In the genomic region with DNA sequence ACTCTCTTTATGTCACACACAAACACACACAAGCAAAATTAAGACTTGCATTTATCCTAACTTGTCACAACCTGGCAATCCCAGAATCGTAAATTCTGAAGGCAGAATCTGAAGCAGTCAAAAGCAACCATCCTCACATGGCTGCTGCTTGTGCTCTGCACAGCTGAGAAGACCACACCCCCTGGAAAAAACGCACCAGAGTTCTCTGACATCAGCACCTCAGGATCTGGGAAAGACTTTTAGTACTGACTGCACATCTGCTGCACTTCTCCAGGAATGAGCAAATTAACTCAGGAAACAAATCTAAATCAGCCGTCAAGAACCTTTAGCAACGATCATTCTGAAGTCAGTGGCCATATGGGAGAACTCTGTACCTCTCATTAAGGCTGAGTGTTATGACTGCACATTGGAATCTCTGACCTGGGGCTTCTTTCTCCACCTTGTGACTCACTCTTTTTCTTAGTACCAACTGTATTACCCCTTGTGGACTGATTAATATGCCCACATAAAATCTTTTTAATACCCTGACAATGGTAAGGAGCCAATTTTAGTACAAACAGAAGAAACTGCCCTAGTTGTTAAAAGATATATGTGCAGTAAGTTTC, we compare ENCODE assay signal across 22 mouse cellular contexts.
DNase-seq lines count a peak whose midpoint lies in the region; ATAC-seq lines count a peak whose summit lies in the region.
"Had no signal": no experiment of that assay in that cellular context is flagged by ENCODE, and none has a peak within 500 bp of the region (broad histone marks: within the 10 kb centered on the region; RNA-seq: fewer than 3 reads in every experiment).

No protein-coding gene starts in this region.

- H3K4me2 ChIP-seq in embryonic facial prominence, embryonic 14.5 days (ENCODE audit: low read depth, low read length), result no peak overlapping the region
- no peak overlapping the region for H3K4me2 ChIP-seq in neural tube, embryonic 14.5 days (ENCODE audit: low read depth, low read length)
- no peak overlapping the region for H3K4me2 ChIP-seq in midbrain, embryonic 16.5 days (ENCODE audit: low read length)
- H3K4me2 ChIP-seq: embryonic facial prominence, embryonic 13.5 days; forebrain, embryonic 13.5 days; hindbrain, embryonic 13.5 days had no signal

- H3K36me3 ChIP-seq in embryonic facial prominence, embryonic 14.5 days (ENCODE audit: control insufficient read depth, insufficient read depth, low read length), result no peaks in the 10 kb centered on the region
- no peaks in the 10 kb centered on the region for H3K36me3 ChIP-seq in embryonic facial prominence, embryonic 10.5 days (replicated peaks)
- H3K36me3 ChIP-seq in neural tube, embryonic 14.5 days (ENCODE audit: control insufficient read depth, insufficient read depth, low read length), result no peaks in the 10 kb centered on the region
- H3K36me3 ChIP-seq in midbrain, embryonic 16.5 days (ENCODE audit: control insufficient read depth, insufficient read depth, low read length), result no peaks in the 10 kb centered on the region
- H3K36me3 ChIP-seq: embryonic facial prominence, embryonic 13.5 days; heart, embryonic 10.5 days; hindbrain, embryonic 13.5 days had no signal

- H3K9ac ChIP-seq in embryonic facial prominence, embryonic 14.5 days (ENCODE audit: low read depth, low read length), result no peak overlapping the region
- no peak overlapping the region for H3K9ac ChIP-seq in neural tube, embryonic 14.5 days (replicated peaks; ENCODE audit: low read depth, low read length)
- no peak overlapping the region for H3K9ac ChIP-seq in midbrain, embryonic 16.5 days (ENCODE audit: low read depth, low read length)
- H3K9ac ChIP-seq: embryonic facial prominence, embryonic 13.5 days; forebrain, embryonic 13.5 days; forebrain, postnatal 0 days; hindbrain, embryonic 13.5 days had no signal

- no peak overlapping the region for H3K27ac ChIP-seq in embryonic facial prominence, embryonic 14.5 days (replicated peaks; ENCODE audit: low read depth, low read length)
- H3K27ac ChIP-seq in embryonic facial prominence, embryonic 10.5 days (replicated peaks), result no peak overlapping the region
- H3K27ac ChIP-seq in neural tube, embryonic 14.5 days (ENCODE audit: low read depth, low read length), result 0 out of 2 replicates have a peak overlapping the region, but pooled peaks have one; percentile 28
- H3K27ac ChIP-seq in midbrain, embryonic 16.5 days (ENCODE audit: low read length), result no peak overlapping the region
- H3K27ac ChIP-seq: embryonic facial prominence, embryonic 13.5 days; forebrain, embryonic 13.5 days; gastrocnemius, adult 2 months; heart, embryonic 10.5 days; hindbrain, embryonic 13.5 days; hindbrain, postnatal 0 days had no signal

- no peak overlapping the region for H3K4me3 ChIP-seq in embryonic facial prominence, embryonic 14.5 days (ENCODE audit: low read depth, low read length)
- no peak overlapping the region for H3K4me3 ChIP-seq in embryonic facial prominence, embryonic 10.5 days
- no peak overlapping the region for H3K4me3 ChIP-seq in neural tube, embryonic 14.5 days (ENCODE audit: low read depth, low read length)
- no peak overlapping the region for H3K4me3 ChIP-seq in midbrain, embryonic 16.5 days (ENCODE audit: low read depth, low read length)
- H3K4me3 ChIP-seq: embryonic facial prominence, embryonic 13.5 days; forebrain, embryonic 13.5 days; gastrocnemius, adult 2 months; heart, embryonic 10.5 days; hindbrain, embryonic 13.5 days had no signal

- no peaks in the 10 kb centered on the region for H3K9me3 ChIP-seq in embryonic facial prominence, embryonic 14.5 days (ENCODE audit: control insufficient read depth, low read length)
- H3K9me3 ChIP-seq in embryonic facial prominence, embryonic 10.5 days, result no peaks in the 10 kb centered on the region
- no peaks in the 10 kb centered on the region for H3K9me3 ChIP-seq in neural tube, embryonic 14.5 days (ENCODE audit: control insufficient read depth, low read length)
- H3K9me3 ChIP-seq in midbrain, embryonic 16.5 days (replicated peaks; ENCODE audit: control insufficient read depth, low read length, poor library complexity, severe bottlenecking), result no peaks in the 10 kb centered on the region
- H3K9me3 ChIP-seq: embryonic facial prominence, embryonic 13.5 days; forebrain, embryonic 13.5 days; heart, embryonic 10.5 days; hindbrain, embryonic 13.5 days had no signal

- H3K4me1 ChIP-seq in embryonic facial prominence, embryonic 14.5 days (ENCODE audit: control insufficient read depth, insufficient read depth, low read length), result no peaks in the 10 kb centered on the region
- no peaks in the 10 kb centered on the region for H3K4me1 ChIP-seq in embryonic facial prominence, embryonic 10.5 days
- H3K4me1 ChIP-seq in neural tube, embryonic 14.5 days (ENCODE audit: control insufficient read depth, insufficient read depth, low read length), result no peaks in the 10 kb centered on the region
- H3K4me1 ChIP-seq in midbrain, embryonic 16.5 days (ENCODE audit: control insufficient read depth, insufficient read depth, low read length), result no peaks in the 10 kb centered on the region
- H3K4me1 ChIP-seq: embryonic facial prominence, embryonic 13.5 days; forebrain, embryonic 13.5 days; heart, embryonic 10.5 days; hindbrain, embryonic 13.5 days had no signal

- H3K27me3 ChIP-seq in embryonic facial prominence, embryonic 14.5 days (replicated peaks; ENCODE audit: control insufficient read depth, insufficient read depth, low read length), result no peaks in the 10 kb centered on the region
- H3K27me3 ChIP-seq in embryonic facial prominence, embryonic 10.5 days (replicated peaks; ENCODE audit: low read depth, poor library complexity, severe bottlenecking), result no peaks in the 10 kb centered on the region
- H3K27me3 ChIP-seq in neural tube, embryonic 14.5 days (ENCODE audit: control insufficient read depth, insufficient read depth, low read length), result no peaks in the 10 kb centered on the region
- H3K27me3 ChIP-seq in midbrain, embryonic 16.5 days (ENCODE audit: control insufficient read depth, insufficient read depth, low read depth, low read length), result no peaks in the 10 kb centered on the region
- H3K27me3 ChIP-seq: CH12.LX; embryonic facial prominence, embryonic 13.5 days; forebrain, embryonic 13.5 days; hindbrain, embryonic 13.5 days had no signal

- 32% methylated on average over 4 of the region's 4 CpGs for WGBS in embryonic facial prominence, embryonic 14.5 days
- 51% methylated on average over 4 of the region's 4 CpGs for WGBS in embryonic facial prominence, embryonic 10.5 days
- WGBS in neural tube, embryonic 14.5 days, result 50% methylated on average over 4 of the region's 4 CpGs
- 77% methylated on average over 4 of the region's 4 CpGs for WGBS in midbrain, embryonic 16.5 days

- peak; percentile 44 for DNase-seq in embryonic facial prominence, embryonic 14.5 days (ENCODE audit: low spot score)
- no peak for DNase-seq in embryonic facial prominence, embryonic 10.5 days (ENCODE audit: low spot score)
- DNase-seq in retina, postnatal 1 day, result peak; percentile 4
- DNase-seq in retina, embryonic 14.5 days (ENCODE audit: low spot score), result no peak
- DNase-seq in gastrocnemius, postnatal 10 days, result no peak
- DNase-seq: adrenal gland, adult 2 months; adrenal gland, postnatal 25 days; cerebellum, adult 18-20 months; cerebellum, postnatal 10 days; forebrain, postnatal 0 days; gastrocnemius, adult 2 months; gastrocnemius, postnatal 36 days; heart, adult 18-20 months; heart, postnatal 10 days had no signal

- ATAC-seq in embryonic facial prominence, embryonic 14.5 days (ENCODE audit: low read depth), result no peak
- ATAC-seq in neural tube, embryonic 14.5 days (ENCODE audit: low read depth), result peak; percentile 54; the same call in 1 of the 2 replicates
- no peak for ATAC-seq in midbrain, embryonic 16.5 days
- ATAC-seq: forebrain, embryonic 13.5 days; forebrain, postnatal 0 days; hindbrain, postnatal 0 days had no signal

Comparison
In these comparisons a context has a peak if more than half of its experiments do, and no peak if none do; other contexts are left out.
1. DNase-seq: peak in embryonic facial prominence, embryonic 14.5 days (single experiment) and retina, postnatal 1 day (single experiment); none in embryonic facial prominence, embryonic 10.5 days (single experiment), retina, embryonic 14.5 days (single experiment) and gastrocnemius, postnatal 10 days (single experiment).